Mouse (Mus musculus) skeletal muscle tissue, adult 2 months (tissue): ENCODE results near the gene Bri3.
"Not testable (repeated sequence)": the region's sequence is repeated elsewhere in the genome, so short reads cannot be mapped to it uniquely, and the experiment has no call there.

ENCODE experiments used
- DNase-seq: peaks from one replicate; pipeline ENCODE4 v3.0.0-alpha.2; 2012; ENCODE audit warnings: low read depth, low spot score

Bri3 gene

GRCm38 (mm10) chr5:144357551-144357880 lies 113.3 kb downstream of the Bri3 start:
- DNase-seq: no peak

GRCm38 (mm10) chr5:144357881-144358591 lies 113.8 kb downstream of the Bri3 start, which contains the start of gene Baiap2l1:
Baiap2l1 (minus strand) TSS chr5:144358112.
- DNase-seq: peak; percentile 75

- DNase-seq: no peak
Observed at GRCm38 (mm10) chr5:144358592-144358917, 114.3 kb downstream of the Bri3 start.

- no peak for DNase-seq
Observed at GRCm38 (mm10) chr5:144359886-144360285, 115.6 kb downstream of the Bri3 start.

GRCm38 (mm10) chr5:144360346-144360745 lies 116.1 kb downstream of the Bri3 start:
- peak; percentile 20 for DNase-seq

- no peak for DNase-seq
Observed at GRCm38 (mm10) chr5:144364680-144365357, 120.6 kb downstream of the Bri3 start.

- DNase-seq: not testable (repeated sequence)
Observed at GRCm38 (mm10) chr5:144366551-144366950, 122.3 kb downstream of the Bri3 start.

GRCm38 (mm10) chr5:144368661-144369205 lies 124.5 kb downstream of the Bri3 start:
- DNase-seq: peak; percentile 7

GRCm38 (mm10) chr5:144370986-144371385 lies 126.7 kb downstream of the Bri3 start:
- no peak for DNase-seq

- DNase-seq: no peak
Observed at GRCm38 (mm10) chr5:144372177-144372576, 127.9 kb downstream of the Bri3 start.

- no peak for DNase-seq
Observed at GRCm38 (mm10) chr5:144372885-144373284, 128.6 kb downstream of the Bri3 start.

- DNase-seq: no peak
Observed at GRCm38 (mm10) chr5:144379431-144379830, 135.2 kb downstream of the Bri3 start.

- DNase-seq: no peak
Observed at GRCm38 (mm10) chr5:144380689-144381088, 136.5 kb downstream of the Bri3 start.

- DNase-seq: no peak
Observed at GRCm38 (mm10) chr5:144381782-144382181, 137.5 kb downstream of the Bri3 start.

GRCm38 (mm10) chr5:144383936-144384335 lies 139.7 kb downstream of the Bri3 start:
- no peak for DNase-seq

GRCm38 (mm10) chr5:144387851-144388250 lies 143.6 kb downstream of the Bri3 start:
- no peak for DNase-seq

- DNase-seq: no peak
Observed at GRCm38 (mm10) chr5:144394142-144394541, 149.9 kb downstream of the Bri3 start.

- no peak for DNase-seq
Observed at GRCm38 (mm10) chr5:144397566-144397965, 153.3 kb downstream of the Bri3 start.

GRCm38 (mm10) chr5:144400821-144401220 lies 156.6 kb downstream of the Bri3 start:
- DNase-seq: no peak

- no peak for DNase-seq
Observed at GRCm38 (mm10) chr5:144406256-144406655, 162.0 kb downstream of the Bri3 start.

GRCm38 (mm10) chr5:144410666-144411065 lies 166.4 kb downstream of the Bri3 start:
- DNase-seq: no peak

GRCm38 (mm10) chr5:144411702-144412101 lies 167.5 kb downstream of the Bri3 start:
- no peak for DNase-seq

- DNase-seq: no peak
Observed at GRCm38 (mm10) chr5:144412781-144413180, 168.5 kb downstream of the Bri3 start.
